Mouse (Mus musculus): Measurements from ENCODE around the gene Gcnt3. TPM values are rescaled to one million over a fixed set of nuclear protein-coding genes. Genes with fewer than 3 reads are reported as not detected.

Gene Gcnt3
- polyA plus RNA-seq, 1 experiment from 2014 or later = not detected

DNA sequence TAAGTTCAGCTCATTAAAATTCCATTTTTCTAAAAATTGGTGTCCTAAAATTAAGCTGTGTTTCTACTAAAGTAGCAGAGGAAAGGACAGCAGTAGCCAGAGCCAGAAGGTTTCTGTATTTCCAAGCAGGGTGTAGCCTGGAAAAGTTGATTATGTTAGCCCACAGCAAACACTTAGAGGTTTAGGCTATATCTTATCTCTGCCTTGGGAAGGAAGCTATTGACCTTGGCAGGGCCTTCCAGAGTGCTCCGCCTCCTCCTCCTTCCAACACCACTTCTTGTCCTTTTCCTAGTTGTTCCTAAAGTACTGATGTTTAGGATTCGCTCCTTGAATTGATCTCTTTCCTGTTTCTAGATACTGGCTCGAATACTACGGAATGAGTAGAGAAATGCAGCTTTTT, 15.8 kb downstream of the Gcnt3 start:
- no peak overlapping the region for H3K4me3 ChIP-seq
- H3K27me3 ChIP-seq (replicated peaks) = no peaks in the 10 kb centered on the region
- H3K4me1 ChIP-seq = peaks cover 22% of the 10 kb centered on the region
- no peak overlapping the region for H3K4me2 ChIP-seq
- peak overlapping the region; percentile 62; the same call in 1 of the 2 replicates for H3K27ac ChIP-seq (replicated peaks)
- no peak overlapping the region for H3K9ac ChIP-seq
- 59% methylated on average over 4 of the region's 4 CpGs for WGBS
- ATAC-seq (ENCODE audit: extremely low read depth, insufficient number of reproducible peaks, low FRiP score, low TSS enrichment) = no peak
- H3K9me3 ChIP-seq = no peaks in the 10 kb centered on the region
- H3K36me3 ChIP-seq = peaks cover 29% of the 10 kb centered on the region

GRCm38 (mm10) chr9:70021610-70022009, 16.3 kb downstream of the Gcnt3 start:
- H3K9me3 ChIP-seq = no peaks in the 10 kb centered on the region
- WGBS = 47% methylated on average over 1 of the region's 1 CpGs
- no peaks in the 10 kb centered on the region for H3K27me3 ChIP-seq (replicated peaks)
- H3K4me2 ChIP-seq = no peak overlapping the region
- ATAC-seq (ENCODE audit: extremely low read depth, insufficient number of reproducible peaks, low FRiP score, low TSS enrichment) = no peak
- peak overlapping the region; percentile 62 for H3K27ac ChIP-seq (replicated peaks)
- H3K4me1 ChIP-seq = peaks cover 22% of the 10 kb centered on the region
- 0 out of 2 replicates have a peak overlapping the region, but pooled peaks have one; percentile 3 for H3K9ac ChIP-seq
- H3K4me3 ChIP-seq = no peak overlapping the region
- peaks cover 34% of the 10 kb centered on the region for H3K36me3 ChIP-seq

GRCm38 (mm10) chr9:70018879-70019278, 19.0 kb downstream of the Gcnt3 start:
- Histone ChIP-seq H3K4me1 (peaks cover 27% of the 10 kb centered on the region), H3K4me3 (no peak overlapping the region), H3K9ac (no peak overlapping the region), H3K36me3 (peaks cover 36% of the 10 kb centered on the region), H3K9me3 (no peaks in the 10 kb centered on the region), H3K27me3 (replicated peaks) (no peaks in the 10 kb centered on the region), H3K4me2 (no peak overlapping the region), H3K27ac (replicated peaks) (no peak overlapping the region)
- no peak for ATAC-seq (ENCODE audit: extremely low read depth, insufficient number of reproducible peaks, low FRiP score, low TSS enrichment)

- H3K9me3 ChIP-seq = no peaks in the 10 kb centered on the region
- peaks cover 29% of the 10 kb centered on the region for H3K36me3 ChIP-seq
- WGBS = 89% methylated on average over 2 of the region's 2 CpGs
- H3K27ac ChIP-seq (replicated peaks) = no peak overlapping the region
- H3K4me2 ChIP-seq = no peak overlapping the region
- no peaks in the 10 kb centered on the region for H3K27me3 ChIP-seq (replicated peaks)
- H3K4me3 ChIP-seq = no peak overlapping the region
- no peak overlapping the region for H3K9ac ChIP-seq
- no peak for ATAC-seq (ENCODE audit: extremely low read depth, insufficient number of reproducible peaks, low FRiP score, low TSS enrichment)
- peaks cover 22% of the 10 kb centered on the region for H3K4me1 ChIP-seq
Observed at GRCm38 (mm10) chr9:70015632-70016031, 22.3 kb downstream of the Gcnt3 start.

GRCm38 (mm10) chr9:70012408-70012901, 25.4 kb downstream of the Gcnt3 start, which contains the start of gene Gtf2a2:
TSS of gene Gtf2a2 (plus strand) at chr9:70012550.
- under 1% methylated on average over 57 of the region's 57 CpGs for WGBS
- Histone ChIP-seq H3K36me3 (peaks cover 42% of the 10 kb centered on the region), H3K27me3 (replicated peaks) (no peaks in the 10 kb centered on the region), H3K9me3 (no peaks in the 10 kb centered on the region), H3K4me1 (peaks cover 22% of the 10 kb centered on the region), H3K4me3 (peak within 1 kb of the TSS; percentile 83), H3K4me2 (peak within 1 kb of the TSS; percentile 83), H3K27ac (replicated peaks) (peak within 1 kb of the TSS; percentile 92), H3K9ac (peak within 1 kb of the TSS; percentile 92)
- peak; percentile 96 for ATAC-seq (ENCODE audit: extremely low read depth, insufficient number of reproducible peaks, low FRiP score, low TSS enrichment)

- Histone ChIP-seq H3K9me3 (no peaks in the 10 kb centered on the region), H3K4me3 (peak overlapping the region; percentile 83), H3K4me2 (peak overlapping the region; percentile 83), H3K4me1 (peaks cover 22% of the 10 kb centered on the region), H3K36me3 (peaks cover 42% of the 10 kb centered on the region), H3K27me3 (replicated peaks) (no peaks in the 10 kb centered on the region), H3K9ac (peak overlapping the region; percentile 92), H3K27ac (replicated peaks) (peak overlapping the region; percentile 92)
- no peak for ATAC-seq (ENCODE audit: extremely low read depth, insufficient number of reproducible peaks, low FRiP score, low TSS enrichment)
- 61% methylated on average over 13 of the region's 14 CpGs for WGBS
Observed at GRCm38 (mm10) chr9:70011537-70012407, 26.1 kb downstream of the Gcnt3 start.

GRCm38 (mm10) chr9:70010781-70011473, 27.0 kb downstream of the Gcnt3 start:
- H3K9ac ChIP-seq = no peak overlapping the region
- no peaks in the 10 kb centered on the region for H3K9me3 ChIP-seq
- no peak overlapping the region for H3K4me2 ChIP-seq
- peaks cover 46% of the 10 kb centered on the region for H3K36me3 ChIP-seq
- peaks cover 22% of the 10 kb centered on the region for H3K4me1 ChIP-seq
- WGBS = 88% methylated on average over 5 of the region's 5 CpGs
- ATAC-seq (ENCODE audit: extremely low read depth, insufficient number of reproducible peaks, low FRiP score, low TSS enrichment) = no peak
- H3K27ac ChIP-seq (replicated peaks) = no peak overlapping the region
- H3K4me3 ChIP-seq = no peak overlapping the region
- H3K27me3 ChIP-seq (replicated peaks) = no peaks in the 10 kb centered on the region

DNA sequence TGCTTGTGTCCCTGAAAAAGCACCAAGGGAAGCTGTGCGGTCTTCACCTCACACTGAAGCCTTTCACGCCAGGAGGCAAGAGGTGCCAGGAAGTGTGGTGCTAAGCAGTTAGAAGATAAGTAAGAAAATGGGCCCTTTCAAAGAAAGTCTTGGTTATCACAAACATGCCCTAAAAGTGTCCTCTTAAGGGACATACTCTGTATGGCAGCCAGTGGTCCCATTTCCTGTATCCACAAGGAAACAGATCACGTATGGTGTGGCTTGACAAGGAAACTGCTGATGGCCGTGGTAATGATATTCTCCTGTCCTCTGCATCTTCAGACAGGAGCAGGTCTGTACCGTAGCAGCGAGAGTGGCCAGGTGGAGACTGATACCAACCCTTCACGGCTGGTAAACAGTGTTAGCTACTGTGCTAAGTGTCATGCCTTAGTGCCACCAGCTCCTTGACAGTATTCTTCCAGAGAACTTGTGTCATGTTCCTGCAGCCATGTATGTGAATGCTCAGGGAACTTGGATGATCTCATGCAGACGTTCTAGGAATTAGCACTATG, 28.1 kb downstream of the Gcnt3 start:
- WGBS = 57% methylated on average over 8 of the region's 8 CpGs
- Histone ChIP-seq H3K4me2 (no peak overlapping the region), H3K9me3 (no peaks in the 10 kb centered on the region), H3K27ac (replicated peaks) (peak overlapping the region; percentile 42; the same call in 1 of the 2 replicates), H3K36me3 (peaks cover 55% of the 10 kb centered on the region), H3K27me3 (replicated peaks) (no peaks in the 10 kb centered on the region), H3K9ac (no peak overlapping the region), H3K4me1 (peaks cover 22% of the 10 kb centered on the region), H3K4me3 (no peak overlapping the region)
- no peak for ATAC-seq (ENCODE audit: extremely low read depth, insufficient number of reproducible peaks, low FRiP score, low TSS enrichment)

GRCm38 (mm10) chr9:70007506-70008248, 30.2 kb downstream of the Gcnt3 start:
- WGBS = 84% methylated on average over 14 of the region's 14 CpGs
- Histone ChIP-seq H3K4me3 (no peak overlapping the region), H3K27ac (replicated peaks) (no peak overlapping the region), H3K9ac (no peak overlapping the region), H3K36me3 (peaks cover 74% of the 10 kb centered on the region), H3K9me3 (no peaks in the 10 kb centered on the region), H3K27me3 (replicated peaks) (no peaks in the 10 kb centered on the region), H3K4me2 (no peak overlapping the region), H3K4me1 (peaks cover 4% of the 10 kb centered on the region)
- no peak for ATAC-seq (ENCODE audit: extremely low read depth, insufficient number of reproducible peaks, low FRiP score, low TSS enrichment)

- H3K36me3 ChIP-seq = peaks cover 81% of the 10 kb centered on the region
- WGBS = 90% methylated on average over 5 of the region's 5 CpGs
- no peaks in the 10 kb centered on the region for H3K9me3 ChIP-seq
- H3K27me3 ChIP-seq (replicated peaks) = no peaks in the 10 kb centered on the region
- H3K4me3 ChIP-seq = no peak overlapping the region
- no peak overlapping the region for H3K9ac ChIP-seq
- H3K4me1 ChIP-seq = peaks cover 3% of the 10 kb centered on the region
- ATAC-seq (ENCODE audit: extremely low read depth, insufficient number of reproducible peaks, low FRiP score, low TSS enrichment) = no peak
- no peak overlapping the region for H3K4me2 ChIP-seq
- H3K27ac ChIP-seq (replicated peaks) = no peak overlapping the region
Observed at GRCm38 (mm10) chr9:70006984-70007383, 30.9 kb downstream of the Gcnt3 start.

- no peaks in the 10 kb centered on the region for H3K4me1 ChIP-seq
- no peak for ATAC-seq (ENCODE audit: extremely low read depth, insufficient number of reproducible peaks, low FRiP score, low TSS enrichment)
- no peaks in the 10 kb centered on the region for H3K27me3 ChIP-seq (replicated peaks)
- no peak overlapping the region for H3K4me3 ChIP-seq
- 88% methylated on average over 10 of the region's 10 CpGs for WGBS
- no peaks in the 10 kb centered on the region for H3K9me3 ChIP-seq
- H3K36me3 ChIP-seq = peaks cover 93% of the 10 kb centered on the region
- H3K4me2 ChIP-seq = no peak overlapping the region
- H3K9ac ChIP-seq = no peak overlapping the region
- H3K27ac ChIP-seq (replicated peaks) = no peak overlapping the region
Observed at GRCm38 (mm10) chr9:70003516-70003915, 34.4 kb downstream of the Gcnt3 start.
